Mouse (Mus musculus) kidney, postnatal 14 days (tissue): ENCODE results near the gene Lrcol1.

Experiments used
- DNase-seq: peaks from one replicate; pipeline ENCODE4 v3.0.0; 2022; ENCODE audit warnings: mixed read lengths

Gene Lrcol1

DNA sequence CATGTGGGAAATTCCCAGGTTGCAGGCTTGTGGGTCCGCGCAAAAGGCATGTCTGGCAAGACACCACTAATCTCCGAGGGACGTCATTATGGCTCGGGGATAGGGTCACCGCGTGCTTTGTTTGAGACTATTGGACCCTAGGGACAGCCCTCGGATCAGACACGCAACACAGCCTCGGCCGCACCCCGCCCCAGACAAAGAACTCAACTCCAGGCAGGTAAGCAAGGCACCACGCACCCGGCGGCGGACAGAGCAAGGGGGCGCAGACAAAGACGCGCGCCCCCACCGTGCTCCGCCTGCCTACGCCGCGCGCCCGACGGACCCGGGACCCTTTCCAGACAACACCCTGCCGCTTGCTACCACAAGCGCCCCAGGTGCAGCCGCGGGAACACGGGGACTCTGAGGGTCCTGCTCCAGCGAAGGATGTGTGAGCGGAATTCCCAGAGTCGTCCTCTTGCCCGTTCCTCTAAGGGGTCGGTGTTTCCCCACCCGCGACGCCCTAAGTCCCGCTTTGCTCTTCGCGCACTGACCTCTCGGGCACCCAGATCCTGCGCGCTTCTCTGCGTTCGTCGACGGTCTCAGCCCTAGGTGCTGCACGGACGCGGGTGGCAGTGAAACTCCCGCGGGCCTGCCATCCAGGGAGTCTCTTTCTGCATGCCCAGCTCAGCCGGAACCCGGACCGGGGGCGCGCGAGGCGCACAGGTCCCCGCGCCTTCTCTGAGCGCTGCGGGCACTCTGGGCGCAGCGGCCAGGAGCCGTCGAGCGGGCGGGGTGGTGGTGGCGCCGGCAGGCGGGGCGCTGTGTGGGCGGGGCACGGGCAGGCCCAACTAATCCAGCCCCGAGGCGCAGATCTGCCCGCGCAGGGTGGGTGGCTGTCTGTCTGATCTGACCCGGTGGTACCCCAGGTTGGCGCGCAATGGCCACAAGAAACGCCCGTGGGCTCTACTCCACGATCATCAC lies 42.1 kb downstream of the Lrcol1 start:
- DNase-seq, result peak; percentile 85

DNA sequence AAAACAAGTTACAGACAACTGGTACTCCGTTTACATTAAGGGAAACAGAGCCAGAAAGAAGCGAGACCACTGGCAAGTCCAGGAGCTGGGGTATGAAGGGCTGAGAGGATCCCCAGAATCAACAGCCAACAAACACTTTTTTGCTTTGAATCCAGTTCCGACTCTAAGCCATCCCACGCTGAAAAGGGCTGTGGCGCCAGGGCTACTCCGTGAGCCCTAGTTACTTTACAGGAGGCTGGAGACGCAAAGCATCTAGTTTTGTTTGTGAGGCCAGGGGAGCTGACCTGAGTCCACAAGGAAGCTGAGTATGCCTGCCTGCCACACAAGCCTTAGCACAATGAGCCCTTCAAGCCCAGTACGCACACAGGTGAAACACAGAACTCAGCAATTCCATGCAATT lies 42.8 kb downstream of the Lrcol1 start:
- no peak for DNase-seq

DNA sequence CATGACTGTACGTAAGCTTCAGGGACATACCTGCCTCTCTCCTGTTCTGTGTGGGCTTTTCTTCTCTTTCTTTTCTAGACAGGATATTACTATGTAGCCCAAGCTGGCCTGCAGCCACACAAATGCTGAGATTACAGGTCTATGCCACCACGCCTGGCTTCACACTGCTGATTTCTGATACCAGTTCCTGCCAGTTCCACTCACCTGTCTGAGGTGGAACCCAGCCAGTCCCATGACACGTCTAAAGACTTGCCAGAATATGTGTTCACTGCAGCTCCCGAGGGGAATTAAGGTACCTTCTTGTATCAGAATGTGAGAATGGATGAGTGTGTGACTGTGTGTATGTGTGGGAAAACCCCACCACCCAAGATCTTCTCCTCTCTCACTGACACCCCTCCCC lies 46.1 kb downstream of the Lrcol1 start:
- peak; percentile 67 for DNase-seq

DNA sequence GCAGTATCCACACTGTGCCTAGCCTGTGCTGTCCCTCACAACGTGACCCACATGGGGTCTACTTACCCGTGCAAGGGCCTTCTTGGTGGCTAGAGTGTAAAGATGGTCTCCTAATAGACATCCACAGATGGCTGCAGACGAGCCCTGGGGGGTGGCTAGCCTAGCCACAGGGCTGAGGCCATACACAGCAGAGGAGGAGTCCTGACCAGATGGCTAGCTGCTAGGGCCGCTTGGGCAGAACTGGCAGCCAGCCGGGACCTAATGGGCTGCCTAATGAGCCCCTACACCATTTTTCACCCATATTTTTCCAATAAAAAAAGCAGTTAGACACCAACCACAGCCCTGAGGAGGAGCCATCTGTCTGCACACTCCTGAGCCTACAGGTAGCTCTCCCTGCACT lies 48.2 kb downstream of the Lrcol1 start:
- DNase-seq, result no peak

DNA sequence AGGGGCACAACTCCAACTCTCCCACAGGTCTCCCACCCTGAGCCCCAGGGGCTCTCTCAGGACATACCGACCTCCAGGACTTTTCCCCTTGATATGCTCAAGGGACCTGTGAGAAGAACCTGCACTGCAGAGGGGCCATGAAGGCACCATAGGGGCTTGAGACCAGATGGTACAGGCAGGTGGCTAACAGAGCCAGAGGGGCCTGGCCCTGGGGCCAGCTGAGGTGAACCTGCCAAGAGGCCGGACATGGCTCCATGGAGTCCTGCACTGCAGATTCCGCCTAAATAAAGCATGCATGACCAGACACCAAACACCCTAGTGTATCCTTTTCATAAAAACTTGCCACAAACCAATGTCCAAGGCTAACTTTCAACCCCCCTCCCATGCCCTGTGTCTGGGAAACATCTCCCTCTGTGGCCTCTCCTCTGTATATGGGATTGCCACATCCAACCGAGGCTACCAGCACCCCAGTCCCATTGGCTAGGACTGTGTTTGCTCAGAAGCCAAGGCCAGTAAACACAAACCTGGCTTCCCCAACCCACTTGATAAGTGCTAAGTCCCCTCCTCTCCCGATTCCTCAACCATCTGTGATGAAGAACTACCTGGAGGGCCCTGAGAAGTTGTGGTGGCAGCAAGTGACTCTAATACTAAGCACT lies 50.6 kb downstream of the Lrcol1 start:
- DNase-seq, result no peak

DNA sequence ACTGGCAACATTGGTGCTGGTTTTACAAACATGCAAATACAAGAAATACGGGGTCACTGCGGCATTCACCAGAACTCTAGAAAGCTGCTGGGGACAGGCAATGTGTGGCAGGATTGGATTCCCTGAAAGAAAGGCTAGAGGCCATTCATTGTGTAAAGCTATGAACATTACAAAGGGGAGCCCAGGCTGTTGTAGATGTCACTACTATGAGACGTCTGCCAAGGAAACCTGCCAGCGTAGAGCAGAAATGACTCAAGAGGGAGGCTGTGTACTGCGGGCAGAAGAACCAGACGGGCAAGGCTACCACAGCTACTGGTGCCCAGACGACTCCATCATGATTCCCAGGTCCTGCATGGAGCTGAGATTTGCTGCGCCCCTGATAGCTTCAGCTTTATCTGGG lies 56.6 kb downstream of the Lrcol1 start:
- DNase-seq, result no peak

DNA sequence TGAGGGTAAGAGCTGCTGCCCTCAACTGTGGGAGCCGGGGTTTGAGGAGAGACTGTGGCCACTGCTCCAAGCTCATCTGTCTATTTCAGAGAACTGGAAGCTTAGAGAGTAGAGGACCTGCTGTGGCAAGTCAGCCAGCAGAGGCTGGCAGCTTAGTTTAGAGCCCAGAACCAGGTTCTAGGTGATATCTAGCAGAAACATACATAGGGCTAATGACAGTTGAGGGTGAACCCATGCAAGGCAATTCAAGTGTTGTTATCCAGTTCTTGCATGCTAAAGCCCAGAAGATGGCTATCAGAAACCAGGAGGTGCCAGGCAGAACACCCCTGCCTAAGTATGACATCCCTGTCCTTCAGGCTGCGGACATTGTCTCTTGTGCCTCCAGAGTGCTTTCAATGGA lies 58.0 kb downstream of the Lrcol1 start:
- DNase-seq, result no peak

DNA sequence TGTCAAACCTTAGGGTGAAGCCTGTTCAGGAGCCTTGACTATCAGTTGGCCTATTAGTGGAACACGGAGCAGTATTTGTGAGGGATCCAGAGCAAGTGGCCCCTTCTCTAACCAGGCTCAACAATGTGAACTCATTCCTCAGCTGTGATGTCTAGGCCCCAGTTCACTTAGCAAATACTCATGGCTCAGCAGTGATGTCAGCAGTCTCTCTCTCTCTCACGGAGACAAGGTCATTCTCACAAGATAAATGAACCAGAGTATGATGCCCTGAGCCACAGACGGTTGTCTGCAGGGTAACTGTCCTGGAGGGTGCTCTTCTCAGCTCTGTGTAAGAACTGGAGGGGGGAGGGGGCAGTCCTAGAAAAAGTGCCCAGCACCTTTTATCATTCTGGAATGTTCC lies 59.4 kb downstream of the Lrcol1 start:
- no peak for DNase-seq
